Mouse (Mus musculus) megakaryocyte, embryonic 14.5 days (primary cell): ENCODE data around the gene Vmac. TPM values are rescaled to one million over a fixed set of nuclear protein-coding genes. Genes with fewer than 3 reads are reported as not detected.

Source experiments
- H3K27me3 ChIP-seq: replicated peaks from 2 replicates; pipeline ENCODE3; 2012; ENCODE audit warnings: inconsistent platforms
- H3K36me3 ChIP-seq: replicated peaks from 2 replicates; pipeline ENCODE3; 2012; ENCODE audit warnings: low read length, inconsistent platforms, mixed read lengths
- H3K4me1 ChIP-seq: 2 replicates; pipeline ENCODE4 v1.6.1; 2012; ENCODE audit warnings: inconsistent platforms
- H3K4me3 ChIP-seq: replicated peaks from 2 replicates; pipeline ENCODE3; 2012; ENCODE audit warnings: moderate library complexity, mild to moderate bottlenecking, inconsistent platforms
- H3K9me3 ChIP-seq: 2 replicates; pipeline ENCODE4 v1.6.1; 2012; ENCODE audit warnings: inconsistent platforms
- FLI1 ChIP-seq: IDR thresholded peaks from 2 replicates; pipeline ENCODE4 v1.6.1; 2012; ENCODE audit warnings: low read length, inconsistent platforms, mixed read lengths
- GATA1 ChIP-seq: IDR thresholded peaks from 3 replicates; pipeline ENCODE4 v1.6.1; 2012; ENCODE audit warnings: mixed read lengths, low read length, inconsistent platforms, borderline replicate concordance
- polyA plus RNA-seq: library from polyadenylated mRNA; stranded (reverse); fragments of >175 nt; gene quantifications from 2 replicates; pipeline ENCODE4 v1.2.3, GENCODE M21; 2012; ENCODE audit warnings: low replicate concordance; ENCODE audit not compliant: insufficient read depth

Vmac gene
- 7.9 and 14.9 TPM in 2 replicates for polyA plus RNA-seq

DNA sequence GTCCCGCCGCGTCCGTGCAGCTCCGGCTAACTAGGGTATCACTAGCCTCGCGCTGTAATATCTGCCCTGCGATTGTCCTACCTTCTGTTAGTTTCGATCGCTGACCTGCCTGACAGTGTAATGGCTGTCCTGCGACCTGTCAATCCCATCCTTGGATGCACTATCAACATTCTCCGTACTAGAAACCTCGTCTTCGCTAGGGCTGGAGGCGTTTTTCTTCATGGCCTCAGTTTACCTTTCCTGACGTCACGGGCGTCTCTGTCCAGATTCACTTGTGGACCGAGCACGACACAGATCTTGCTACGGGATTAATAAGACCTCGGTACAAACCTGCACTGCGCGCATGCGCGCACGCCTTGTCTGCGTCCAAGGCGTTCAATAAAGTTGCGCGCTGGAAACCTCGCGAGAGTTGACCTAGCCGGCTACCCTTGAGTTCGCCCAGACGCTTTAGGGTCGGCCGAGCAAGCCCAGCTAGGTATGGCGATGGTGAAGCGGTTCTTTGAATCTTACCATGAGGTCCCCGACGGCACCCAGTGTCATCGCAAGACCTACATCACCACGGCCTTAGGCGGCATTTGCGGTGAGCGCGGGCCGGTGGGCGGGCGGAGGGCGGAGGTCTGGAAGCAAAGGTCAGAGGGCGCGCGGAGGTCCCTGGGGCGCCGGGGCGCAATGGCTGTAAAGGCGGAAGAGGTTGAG lies at the start of gene Vmac, which contains the start of gene Ndufa11:
TSS of gene Vmac (minus strand) at position 660 of the 696 bp plus-strand sequence.
TSS of gene Ndufa11 (plus strand) at position 405 of the 696 bp plus-strand sequence.
- TF ChIP-seq GATA1 (no peak), FLI1 (no peak)
- H3K4me3 ChIP-seq = peak within 1 kb of the TSS; percentile 100
- peaks cover 53% of the 10 kb centered on the region for H3K4me1 ChIP-seq
- peaks cover 58% of the 10 kb centered on the region for H3K36me3 ChIP-seq
- no peaks in the 10 kb centered on the region for H3K27me3 ChIP-seq
- H3K9me3 ChIP-seq = no peaks in the 10 kb centered on the region

GRCm38 (mm10) chr17:56766631-56767405 lies 49.0 kb upstream of the Vmac start:
- Histone ChIP-seq H3K9me3 (no peaks in the 10 kb centered on the region), H3K36me3 (peaks cover 53% of the 10 kb centered on the region), H3K27me3 (no peaks in the 10 kb centered on the region), H3K4me1 (peaks cover 44% of the 10 kb centered on the region), H3K4me3 (no peak overlapping the region)
- TF ChIP-seq GATA1 = no peak
- no peak for TF ChIP-seq FLI1

DNA sequence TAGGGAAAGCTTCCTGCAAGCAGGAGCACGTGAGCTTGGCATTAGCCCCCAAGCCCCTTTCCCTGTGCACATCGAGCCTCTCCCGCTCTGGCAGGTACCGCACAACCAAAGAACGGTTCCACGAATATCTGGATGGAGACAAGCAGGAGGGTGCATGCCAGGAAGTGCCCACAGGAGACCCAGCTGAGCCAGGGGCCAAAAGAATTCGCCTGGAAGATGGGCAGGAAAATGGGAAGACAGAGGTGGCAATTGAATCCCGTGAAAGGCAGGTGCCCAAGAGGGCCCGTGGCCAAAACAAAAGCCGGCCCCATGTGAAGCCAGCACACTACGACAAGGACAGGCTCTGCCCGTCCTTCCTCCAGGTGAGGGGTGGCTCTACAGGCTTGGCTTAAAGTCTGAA lies 47.6 kb upstream of the Vmac start:
- no peak for TF ChIP-seq GATA1
- no peak for TF ChIP-seq FLI1
- Histone ChIP-seq H3K9me3 (no peaks in the 10 kb centered on the region), H3K4me1 (peaks cover 52% of the 10 kb centered on the region), H3K36me3 (peaks cover 41% of the 10 kb centered on the region), H3K27me3 (peaks cover 5% of the 10 kb centered on the region), H3K4me3 (peak overlapping the region; percentile 100)

DNA sequence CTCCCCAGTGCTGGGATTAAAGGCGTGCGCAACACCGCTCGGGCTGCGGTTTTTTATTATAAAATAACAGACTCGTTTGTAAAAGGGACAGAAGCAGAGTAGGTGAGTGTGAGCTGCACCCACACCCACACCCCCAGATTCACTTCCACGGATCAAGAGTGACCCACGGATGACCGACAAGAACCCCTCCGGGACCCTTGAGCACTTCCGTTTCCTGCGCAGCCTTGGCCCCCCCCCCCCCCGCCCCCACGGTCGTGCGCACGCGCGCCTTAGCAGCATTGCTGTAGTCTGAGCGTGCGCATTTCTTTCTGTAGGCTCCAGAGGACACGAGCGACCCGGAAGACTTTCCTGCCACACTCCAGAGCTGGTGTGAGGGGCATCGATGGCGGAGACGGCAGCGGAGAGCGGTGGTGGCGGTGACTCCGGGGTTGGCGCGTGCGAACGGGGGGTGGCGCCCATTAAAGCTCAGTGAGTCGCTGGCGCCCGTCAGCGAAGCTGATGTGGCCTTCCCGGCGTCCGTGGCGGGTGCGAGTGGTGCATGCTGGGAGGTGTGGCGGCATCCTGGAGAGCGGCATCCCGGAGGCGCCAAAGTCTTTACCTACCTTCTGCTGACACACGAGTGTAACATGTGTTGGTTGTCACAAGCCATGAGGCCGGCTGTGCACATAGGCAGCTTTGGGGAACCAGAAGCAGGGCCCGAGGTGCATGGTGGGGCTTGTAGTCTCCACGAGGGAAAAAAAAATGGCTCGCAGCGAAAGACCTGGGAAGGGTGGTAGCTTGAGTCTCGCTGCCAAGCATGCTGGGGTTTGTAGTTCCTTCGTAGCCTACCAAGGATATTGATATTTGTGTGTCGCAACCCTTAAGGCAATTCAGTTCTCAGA lies 46.9 kb upstream of the Vmac start, which contains the start of gene Dus3l:
TSS of gene Dus3l (plus strand) at position 284 of the 881 bp plus-strand sequence.
- Histone ChIP-seq H3K4me1 (peaks cover 52% of the 10 kb centered on the region), H3K27me3 (peaks cover 10% of the 10 kb centered on the region), H3K4me3 (peak within 1 kb of the TSS; percentile 100), H3K9me3 (no peaks in the 10 kb centered on the region), H3K36me3 (peaks cover 34% of the 10 kb centered on the region)
- TF ChIP-seq GATA1 (no peak), FLI1 (no peak)

DNA sequence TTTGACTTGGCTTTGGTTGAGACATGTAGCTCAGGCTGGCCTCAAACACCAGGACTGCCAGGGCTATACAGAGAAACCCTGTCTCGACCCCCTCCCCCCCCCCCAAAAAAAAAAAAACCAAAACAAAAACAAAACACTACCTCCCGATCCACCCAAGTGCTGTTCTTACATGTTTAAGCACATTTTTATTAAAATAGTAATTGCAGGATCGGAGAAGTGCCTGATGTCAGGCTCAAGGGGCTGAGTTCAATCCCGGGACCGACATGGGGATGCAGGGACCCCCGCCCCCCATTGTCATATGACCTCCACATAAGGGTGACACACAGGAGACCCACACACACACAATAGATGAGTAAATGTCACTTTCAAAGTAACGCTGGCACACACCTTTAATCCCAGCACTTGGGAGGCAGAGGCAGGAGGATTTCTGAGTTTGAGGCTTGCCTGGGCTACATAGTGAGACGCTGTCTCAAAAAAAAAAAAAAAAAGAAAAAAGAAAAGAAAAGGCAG lies 46.0 kb upstream of the Vmac start:
- peaks cover 24% of the 10 kb centered on the region for H3K36me3 ChIP-seq
- peak overlapping the region; percentile 100 for H3K4me3 ChIP-seq
- no peaks in the 10 kb centered on the region for H3K9me3 ChIP-seq
- peaks cover 18% of the 10 kb centered on the region for H3K27me3 ChIP-seq
- H3K4me1 ChIP-seq = peaks cover 61% of the 10 kb centered on the region
- TF ChIP-seq GATA1 = no peak
- TF ChIP-seq FLI1 = no peak

DNA sequence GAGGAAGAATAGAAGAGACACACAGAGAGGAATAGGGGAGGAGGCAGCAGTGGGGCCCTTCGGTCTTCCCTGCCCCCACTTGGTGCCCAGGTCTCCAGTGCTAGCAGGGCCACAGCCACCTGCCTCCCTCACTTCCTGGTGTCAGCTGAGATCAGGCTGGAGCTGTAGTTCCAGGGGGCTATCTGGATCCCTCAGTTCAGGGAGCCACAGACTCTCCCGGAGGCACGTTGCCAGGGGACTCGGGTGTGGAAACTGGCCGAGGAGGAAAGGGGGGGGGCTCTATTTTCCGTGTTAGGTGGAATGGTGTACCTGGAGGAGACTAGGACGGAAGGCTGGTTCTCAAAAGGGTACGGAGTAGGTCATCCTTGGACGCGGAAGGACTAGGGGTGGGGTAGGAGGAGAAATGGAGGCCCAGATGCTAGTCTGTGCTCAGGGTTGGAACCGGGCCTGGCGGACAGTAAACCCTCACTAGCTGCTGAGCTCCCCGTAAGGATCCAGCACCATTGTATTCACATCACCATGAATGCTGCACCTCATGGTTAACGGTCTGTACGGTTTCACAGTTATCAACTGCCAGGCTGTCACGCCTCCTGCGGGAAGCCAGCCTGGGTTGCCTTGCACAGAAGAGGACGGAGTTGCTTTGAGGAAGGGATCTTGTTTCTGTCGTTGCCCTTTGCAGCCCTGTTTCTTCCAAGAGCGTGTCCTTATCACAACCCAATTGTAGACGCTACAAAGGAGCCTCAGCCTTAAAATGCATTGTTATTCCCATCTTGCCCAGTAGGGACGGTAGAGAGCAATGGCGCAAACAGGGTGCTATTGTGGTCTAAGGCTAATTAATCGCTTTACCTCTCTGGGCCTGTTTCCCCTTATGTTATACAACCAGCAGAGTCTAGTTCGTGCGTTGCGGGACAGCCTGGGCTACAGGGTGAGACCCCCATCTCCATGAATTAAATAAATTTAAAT lies 45.2 kb upstream of the Vmac start:
- peak overlapping the region; percentile 93 for H3K4me3 ChIP-seq
- H3K9me3 ChIP-seq = no peaks in the 10 kb centered on the region
- peaks cover 64% of the 10 kb centered on the region for H3K4me1 ChIP-seq
- H3K36me3 ChIP-seq = peaks cover 17% of the 10 kb centered on the region
- no peak for TF ChIP-seq FLI1
- no peak for TF ChIP-seq GATA1
- H3K27me3 ChIP-seq = peaks cover 22% of the 10 kb centered on the region

DNA sequence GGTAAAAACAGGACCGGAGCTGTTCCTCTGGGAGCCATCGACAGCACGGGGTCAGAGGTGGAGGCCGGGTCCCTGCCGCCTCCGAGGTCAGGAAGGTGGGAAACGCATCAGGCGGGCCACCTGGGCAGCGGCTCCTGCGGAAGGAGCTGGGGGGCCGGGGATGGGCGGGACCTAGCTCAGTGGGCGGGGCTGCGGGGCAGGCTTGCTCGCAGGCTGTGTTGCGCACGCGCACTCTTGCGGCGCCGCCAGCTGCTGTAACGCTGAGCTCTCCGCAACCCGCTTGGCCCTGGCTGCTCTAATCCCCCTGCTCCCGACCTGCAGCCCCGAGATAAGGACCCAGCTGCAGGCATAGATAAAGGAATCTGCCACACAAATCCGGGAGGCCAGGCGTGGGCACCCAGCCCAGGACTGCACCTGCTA lies 44.2 kb upstream of the Vmac start:
- Histone ChIP-seq H3K27me3 (peaks cover 28% of the 10 kb centered on the region), H3K36me3 (peaks cover 7% of the 10 kb centered on the region), H3K4me1 (peaks cover 72% of the 10 kb centered on the region), H3K9me3 (no peaks in the 10 kb centered on the region), H3K4me3 (peak overlapping the region; percentile 93)
- TF ChIP-seq GATA1 (no peak), FLI1 (no peak)

DNA sequence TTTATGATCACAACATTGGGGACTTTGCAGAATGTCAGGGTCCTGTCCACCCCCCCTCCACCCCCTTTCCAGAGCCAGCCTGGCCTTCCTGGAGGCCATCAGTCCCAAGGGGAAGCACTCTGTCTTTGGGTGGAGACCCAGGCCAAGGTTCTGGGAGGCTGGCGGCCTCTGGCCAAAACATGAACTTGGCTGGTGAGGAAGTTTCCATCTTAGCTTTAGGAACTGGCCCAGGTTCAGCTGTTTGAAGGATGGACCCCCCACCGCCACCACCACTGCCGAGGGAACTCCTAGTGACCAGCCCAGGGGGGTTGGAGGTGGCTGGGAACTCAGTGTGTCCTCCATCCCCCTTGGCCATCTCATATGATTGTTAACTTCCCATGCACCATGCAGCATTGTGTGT lies 43.3 kb upstream of the Vmac start:
- H3K9me3 ChIP-seq = no peaks in the 10 kb centered on the region
- H3K27me3 ChIP-seq = peaks cover 38% of the 10 kb centered on the region
- peaks cover 75% of the 10 kb centered on the region for H3K4me1 ChIP-seq
- H3K4me3 ChIP-seq = peak overlapping the region; percentile 28
- no peak for TF ChIP-seq FLI1
- no peak for TF ChIP-seq GATA1
- H3K36me3 ChIP-seq = no peaks in the 10 kb centered on the region
